Mouse (Mus musculus) lung, postnatal 0 days (tissue): ENCODE measurements around the gene Cfhr1. TPM values are rescaled to one million over a fixed set of nuclear protein-coding genes. Genes with fewer than 3 reads are reported as not detected.

Experiments used
- ATAC-seq: fragments of 200-750 bp; cut with Nextera tagmentation; 2 replicates; pipeline ENCODE4 v1.8.0; 2017; ENCODE audit warnings: moderate library complexity
- DNase-seq: peaks from one replicate; pipeline ENCODE4 v3.0.0-alpha.2; 2016; ENCODE audit warnings: low spot score
- H3K27ac ChIP-seq: fragments of 300-500 bp; sonication (generic); 2 replicates; pipeline ENCODE4 v1.5.1; 2014; ENCODE audit warnings: antibody characterized with exemption, mild to moderate bottlenecking, low read length, mixed read lengths
- H3K27me3 ChIP-seq: fragments of 300-500 bp; sonication (generic); replicated peaks from 2 replicates; pipeline ENCODE4 v1.6.1; 2014; ENCODE audit warnings: low read length, mixed read lengths; ENCODE audit not compliant: insufficient read depth
- H3K36me3 ChIP-seq: fragments of 300-500 bp; sonication (generic); 2 replicates; pipeline ENCODE4 v1.6.1; 2014; ENCODE audit warnings: low read length, mixed read lengths; ENCODE audit not compliant: insufficient read depth
- H3K4me1 ChIP-seq: fragments of 300-500 bp; sonication (generic); 2 replicates; pipeline ENCODE4 v1.6.1; 2014; ENCODE audit warnings: antibody characterized with exemption, low read depth, low read length, mixed read lengths; ENCODE audit not compliant: insufficient read depth
- H3K4me2 ChIP-seq: fragments of 300-500 bp; sonication (generic); replicated peaks from 2 replicates; pipeline ENCODE4 v1.6.1; 2014; ENCODE audit warnings: low read depth, mild to moderate bottlenecking, low read length, moderate library complexity, mixed read lengths
- H3K4me3 ChIP-seq: fragments of 300-500 bp; sonication (generic); 2 replicates; pipeline ENCODE4 v1.5.1; 2014; ENCODE audit warnings: low read depth, low read length
- H3K9ac ChIP-seq: fragments of 300-500 bp; sonication (generic); replicated peaks from 2 replicates; pipeline ENCODE4 v1.6.1; 2014; ENCODE audit warnings: low read depth, mild to moderate bottlenecking
- H3K9me3 ChIP-seq: fragments of 300-500 bp; sonication (generic); 2 replicates; pipeline ENCODE4 v1.6.1; 2016; ENCODE audit warnings: low read length, mixed read lengths
- CTCF ChIP-seq: IDR thresholded peaks from 2 replicates; pipeline ENCODE4 v1.5.1; 2016; ENCODE audit warnings: antibody characterized with exemption, mild to moderate bottlenecking
- EP300 ChIP-seq: IDR thresholded peaks from 2 replicates; pipeline ENCODE4 v1.6.1; 2016; ENCODE audit warnings: antibody characterized with exemption, mild to moderate bottlenecking, control low read depth
- WGBS: fragments of 180-500 bp; shearing (Covaris S2); extraction: QIAGEN DNeasy Blood & Tissue Kit; methylation state at CpG from one replicate; pipeline ENCODE4 v1.1.7; 2014; 5-methylcytosine and 5-hydroxymethylcytosine counted together
- polyA plus RNA-seq: library from polyadenylated mRNA; unstranded; fragments of >200 nt; fragmentation: Nextera tagmentation; extraction: Ambion mirVana; gene quantifications from 2 replicates; pipeline ENCODE4 v1.2.1, GENCODE M21; 2015

Gene Cfhr1
- not detected in 2 replicates for polyA plus RNA-seq

GRCm38 (mm10) chr1:139560024-139560423, at the start of gene Cfhr1:
Cfhr1 (minus strand) TSS chr1:139560272.
- no peak within 1 kb of the TSS for H3K9ac ChIP-seq
- no peak for DNase-seq

GRCm38 (mm10) chr1:139551311-139551710, 8.8 kb downstream of the Cfhr1 start:
- H3K4me2 ChIP-seq = no peak overlapping the region
- 53% methylated on average over 1 of the region's 1 CpGs for WGBS

More at GRCm38 (mm10) chr1:139560024-139560423, at the start of gene Cfhr1:
- Histone ChIP-seq H3K9me3 (no peaks in the 10 kb centered on the region), H3K4me3 (no peak within 1 kb of the TSS), H3K36me3 (no peaks in the 10 kb centered on the region), H3K4me2 (no peak within 1 kb of the TSS), H3K27me3 (no peaks in the 10 kb centered on the region), H3K27ac (no peak within 1 kb of the TSS), H3K4me1 (no peaks in the 10 kb centered on the region)
- TF ChIP-seq EP300 (no peak), CTCF (no peak)
- ATAC-seq = no peak
- WGBS = 59% methylated on average over 1 of the region's 1 CpGs

GRCm38 (mm10) chr1:139548536-139548935, 11.5 kb downstream of the Cfhr1 start:
- H3K27me3 ChIP-seq = no peaks in the 10 kb centered on the region
- H3K4me1 ChIP-seq = no peaks in the 10 kb centered on the region
- no peak overlapping the region for H3K4me3 ChIP-seq
- H3K9me3 ChIP-seq = no peaks in the 10 kb centered on the region
- no peak overlapping the region for H3K27ac ChIP-seq
- DNase-seq (no peak), ATAC-seq (no peak)
- TF ChIP-seq EP300 (no peak), CTCF (no peak)
- H3K4me2 ChIP-seq = no peak overlapping the region
- H3K36me3 ChIP-seq = no peaks in the 10 kb centered on the region
- H3K9ac ChIP-seq = no peak overlapping the region
- WGBS = 75% methylated on average over 1 of the region's 1 CpGs

More at GRCm38 (mm10) chr1:139551311-139551710, 8.8 kb downstream of the Cfhr1 start:
- H3K4me3 ChIP-seq = no peak overlapping the region
- H3K27ac ChIP-seq = no peak overlapping the region
- H3K9me3 ChIP-seq = no peaks in the 10 kb centered on the region
- no peaks in the 10 kb centered on the region for H3K4me1 ChIP-seq
- no peaks in the 10 kb centered on the region for H3K36me3 ChIP-seq
- ATAC-seq (no peak), DNase-seq (no peak)
- TF ChIP-seq CTCF (no peak), EP300 (no peak)
- H3K27me3 ChIP-seq = no peaks in the 10 kb centered on the region
- H3K9ac ChIP-seq = no peak overlapping the region

GRCm38 (mm10) chr1:139514556-139514955, 45.5 kb downstream of the Cfhr1 start:
- Histone ChIP-seq H3K27ac (no peak overlapping the region), H3K27me3 (no peaks in the 10 kb centered on the region), H3K4me3 (no peak overlapping the region), H3K4me2 (no peak overlapping the region), H3K9ac (no peak overlapping the region), H3K36me3 (no peaks in the 10 kb centered on the region), H3K4me1 (no peaks in the 10 kb centered on the region), H3K9me3 (no peaks in the 10 kb centered on the region)
- DNase-seq = no peak
- no peak for ATAC-seq
- TF ChIP-seq EP300 = no peak
- no peak for TF ChIP-seq CTCF
- 88% methylated on average over 12 of the region's 12 CpGs for WGBS

GRCm38 (mm10) chr1:139501258-139501752, 58.8 kb downstream of the Cfhr1 start, which contains the start of gene F13b:
F13b (plus strand) TSS chr1:139501702.
- Histone ChIP-seq H3K27me3 (no peaks in the 10 kb centered on the region), H3K4me2 (no peak within 1 kb of the TSS), H3K4me1 (no peaks in the 10 kb centered on the region), H3K4me3 (no peak within 1 kb of the TSS), H3K27ac (no peak within 1 kb of the TSS), H3K9ac (no peak within 1 kb of the TSS), H3K36me3 (no peaks in the 10 kb centered on the region), H3K9me3 (no peaks in the 10 kb centered on the region)
- TF ChIP-seq EP300 (no peak), CTCF (no peak)
- WGBS = 78% methylated on average over 3 of the region's 3 CpGs
- ATAC-seq = no peak
- no peak for DNase-seq

DNA sequence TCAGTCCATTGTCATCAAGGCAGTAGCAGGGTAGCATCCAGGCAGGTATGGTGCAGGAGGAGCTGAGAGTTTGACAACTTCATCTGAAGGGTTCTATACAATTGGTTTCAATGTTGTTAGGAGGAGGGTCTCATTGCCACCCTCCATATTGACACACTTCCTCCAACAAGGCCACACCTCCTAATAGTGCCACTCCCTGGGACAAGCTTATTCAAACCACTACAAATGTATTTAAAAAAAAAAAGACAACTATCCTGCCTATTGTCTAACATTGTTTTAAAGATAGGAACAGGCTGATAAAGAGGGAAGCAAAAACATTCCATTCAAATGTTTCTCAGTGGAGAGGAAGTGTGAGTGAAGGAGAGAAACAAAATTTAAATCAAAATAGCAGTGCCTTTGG, 60.3 kb downstream of the Cfhr1 start:
- H3K4me3 ChIP-seq = no peak overlapping the region
- no peaks in the 10 kb centered on the region for H3K4me1 ChIP-seq
- H3K9me3 ChIP-seq = no peaks in the 10 kb centered on the region
- TF ChIP-seq EP300 = no peak
- no peak for TF ChIP-seq CTCF
- H3K27me3 ChIP-seq = no peaks in the 10 kb centered on the region
- ATAC-seq (no peak), DNase-seq (no peak)
- no peak overlapping the region for H3K4me2 ChIP-seq
- H3K9ac ChIP-seq = no peak overlapping the region
- no peaks in the 10 kb centered on the region for H3K36me3 ChIP-seq
- H3K27ac ChIP-seq = no peak overlapping the region

Other genes starting within 250 kb of the Cfhr1 start
- 0.10 and 0.18 TPM in 2 replicates for gene Crb1, start 183.2 kb downstream of the Cfhr1 start, polyA plus RNA-seq
- 3.0 and 4.3 TPM in 2 replicates for gene Zbtb41, start 138.0 kb downstream of the Cfhr1 start, polyA plus RNA-seq
- 0.54 and 0.95 TPM in 2 replicates for gene Aspm, start 105.5 kb downstream of the Cfhr1 start, polyA plus RNA-seq
- gene F13b, start 58.6 kb downstream of the Cfhr1 start, polyA plus RNA-seq = 0.06 TPM in 1 of 2 replicates, not detected in the other
- gene Gm4788, start 221.0 kb upstream of the Cfhr1 start, polyA plus RNA-seq = not detected in 2 replicates